Mouse (Mus musculus): Measurements from ENCODE around the gene Kcnab1. TPM values are rescaled to one million over a fixed set of nuclear protein-coding genes. Genes with fewer than 3 reads are reported as not detected.
"Not testable (repeated sequence)": the region's sequence is repeated elsewhere in the genome, so short reads cannot be mapped to it uniquely, and the experiment has no call there.

The Kcnab1 gene
- polyA plus RNA-seq, 1 experiment from 2014 or later = 16.3 TPM

GRCm38 (mm10) chr3:65379884-65380539 is 270.8 kb downstream of the Kcnab1 start:
- 79% methylated on average over 4 of the region's 4 CpGs for whole genome bisulfite sequencing
- Histone ChIP-seq H3K9me3 (replicated peaks) (no peaks in the 10 kb centered on the region), H3K4me1 (no peaks in the 10 kb centered on the region), H3K27ac (replicated peaks) (no peak overlapping the region), H3K36me3 (peaks cover 31% of the 10 kb centered on the region), H3K4me3 (replicated peaks) (no peak overlapping the region), H3K9ac (replicated peaks) (no peak overlapping the region), H3K27me3 (replicated peaks) (no peaks in the 10 kb centered on the region), H3K4me2 (no peak overlapping the region)
- 0 out of 2 replicates have a peak, but pooled peaks have one; percentile 38 for ATAC-seq (ENCODE audit: low FRiP score)

GRCm38 (mm10) chr3:65381094-65381493 is 271.9 kb downstream of the Kcnab1 start:
- 83% methylated on average over 4 of the region's 4 CpGs for WGBS
- Histone ChIP-seq H3K4me1 (no peaks in the 10 kb centered on the region), H3K9ac (replicated peaks) (no peak overlapping the region), H3K9me3 (replicated peaks) (no peaks in the 10 kb centered on the region), H3K4me2 (no peak overlapping the region), H3K27me3 (replicated peaks) (no peaks in the 10 kb centered on the region), H3K36me3 (peaks cover 36% of the 10 kb centered on the region), H3K27ac (replicated peaks) (no peak overlapping the region), H3K4me3 (replicated peaks) (no peak overlapping the region)
- no peak for ATAC-seq (ENCODE audit: low FRiP score)

- Histone ChIP-seq H3K36me3 (peaks cover 55% of the 10 kb centered on the region), H3K4me3 (replicated peaks) (no peak overlapping the region), H3K27me3 (replicated peaks) (no peaks in the 10 kb centered on the region), H3K9ac (replicated peaks) (no peak overlapping the region), H3K4me2 (no peak overlapping the region), H3K9me3 (replicated peaks) (no peaks in the 10 kb centered on the region), H3K27ac (replicated peaks) (no peak overlapping the region), H3K4me1 (no peaks in the 10 kb centered on the region)
- ATAC-seq (ENCODE audit: low FRiP score) = no peak
- WGBS = 93% methylated on average over 3 of the region's 3 CpGs
These were observed 275.2 kb downstream of the Kcnab1 start for GRCm38 (mm10) chr3:65384431-65384830.

GRCm38 (mm10) chr3:65385771-65386170 is 276.6 kb downstream of the Kcnab1 start:
- no peak overlapping the region for H3K27ac ChIP-seq (replicated peaks)
- H3K27me3 ChIP-seq (replicated peaks) = no peaks in the 10 kb centered on the region
- H3K4me3 ChIP-seq (replicated peaks) = no peak overlapping the region
- no peaks in the 10 kb centered on the region for H3K9me3 ChIP-seq (replicated peaks)
- peaks cover 59% of the 10 kb centered on the region for H3K36me3 ChIP-seq
- ATAC-seq (ENCODE audit: low FRiP score) = no peak
- no peak overlapping the region for H3K4me2 ChIP-seq
- no peak overlapping the region for H3K9ac ChIP-seq (replicated peaks)
- 0 out of 2 replicates have a peak, but pooled peaks cover 3% of the 10 kb centered on the region for H3K4me1 ChIP-seq

GRCm38 (mm10) chr3:65391222-65391783 is 282.1 kb downstream of the Kcnab1 start:
- ATAC-seq (ENCODE audit: low FRiP score) = no peak
- peak overlapping the region; percentile 79 for H3K4me3 ChIP-seq (replicated peaks)
- peaks cover 31% of the 10 kb centered on the region for H3K36me3 ChIP-seq
- no peaks in the 10 kb centered on the region for H3K9me3 ChIP-seq (replicated peaks)
- WGBS = 42% methylated on average over 6 of the region's 6 CpGs
- peak overlapping the region; percentile 71 for H3K4me2 ChIP-seq
- H3K9ac ChIP-seq (replicated peaks) = peak overlapping the region; percentile 89
- H3K4me1 ChIP-seq = peaks cover 14% of the 10 kb centered on the region
- H3K27me3 ChIP-seq (replicated peaks) = no peaks in the 10 kb centered on the region
- H3K27ac ChIP-seq (replicated peaks) = peak overlapping the region; percentile 93; the same call in 1 of the 2 replicates

GRCm38 (mm10) chr3:65391784-65392420 is 282.7 kb downstream of the Kcnab1 start:
- ATAC-seq (ENCODE audit: low FRiP score) = peak; percentile 73
- Histone ChIP-seq H3K4me1 (peaks cover 14% of the 10 kb centered on the region), H3K4me3 (replicated peaks) (peak overlapping the region; percentile 79), H3K36me3 (peaks cover 25% of the 10 kb centered on the region), H3K27ac (replicated peaks) (peak overlapping the region; percentile 93), H3K9ac (replicated peaks) (peak overlapping the region; percentile 89), H3K9me3 (replicated peaks) (no peaks in the 10 kb centered on the region), H3K4me2 (peak overlapping the region; percentile 71), H3K27me3 (replicated peaks) (no peaks in the 10 kb centered on the region)
- WGBS = under 1% methylated on average over 37 of the region's 37 CpGs

GRCm38 (mm10) chr3:65392421-65392817 is 283.2 kb downstream of the Kcnab1 start, which contains the start of gene Ssr3:
TSS of gene Ssr3 (minus strand) at chr3:65392623.
- Histone ChIP-seq H3K27me3 (replicated peaks) (no peaks in the 10 kb centered on the region), H3K4me3 (replicated peaks) (peak within 1 kb of the TSS; percentile 79), H3K9me3 (replicated peaks) (no peaks in the 10 kb centered on the region), H3K36me3 (peaks cover 20% of the 10 kb centered on the region), H3K9ac (replicated peaks) (peak within 1 kb of the TSS; percentile 89), H3K4me1 (peaks cover 14% of the 10 kb centered on the region), H3K4me2 (peak within 1 kb of the TSS; percentile 71), H3K27ac (replicated peaks) (peak within 1 kb of the TSS; percentile 93)
- peak; percentile 100 for ATAC-seq (ENCODE audit: low FRiP score)
- under 1% methylated on average over 36 of the region's 36 CpGs for WGBS

GRCm38 (mm10) chr3:65395111-65395510 is 285.9 kb downstream of the Kcnab1 start:
- peaks cover 13% of the 10 kb centered on the region for H3K4me1 ChIP-seq
- not testable (repeated sequence) for H3K27me3 ChIP-seq (replicated peaks); H3K9ac ChIP-seq (replicated peaks); H3K9me3 ChIP-seq (replicated peaks); H3K4me2 ChIP-seq; H3K4me3 ChIP-seq (replicated peaks); ATAC-seq (ENCODE audit: low FRiP score); H3K27ac ChIP-seq (replicated peaks); H3K36me3 ChIP-seq
- 96% methylated on average over 1 of the region's 1 CpGs for WGBS

GRCm38 (mm10) chr3:65396835-65397504 is 287.8 kb downstream of the Kcnab1 start:
- no peak for ATAC-seq (ENCODE audit: low FRiP score)
- Histone ChIP-seq H3K4me3 (replicated peaks) (no peak overlapping the region), H3K4me2 (no peak overlapping the region), H3K9ac (replicated peaks) (no peak overlapping the region), H3K36me3 (no peaks in the 10 kb centered on the region), H3K27me3 (replicated peaks) (no peaks in the 10 kb centered on the region), H3K27ac (replicated peaks) (no peak overlapping the region), H3K4me1 (0 out of 2 replicates have a peak, but pooled peaks cover 2% of the 10 kb centered on the region), H3K9me3 (replicated peaks) (no peaks in the 10 kb centered on the region)
- 83% methylated on average over 4 of the region's 4 CpGs for WGBS

GRCm38 (mm10) chr3:65397566-65397965 is 288.4 kb downstream of the Kcnab1 start:
- Histone ChIP-seq H3K9me3 (replicated peaks) (no peaks in the 10 kb centered on the region), H3K4me1 (0 out of 2 replicates have a peak, but pooled peaks cover 2% of the 10 kb centered on the region), H3K36me3 (no peaks in the 10 kb centered on the region), H3K4me2 (no peak overlapping the region), H3K9ac (replicated peaks) (no peak overlapping the region), H3K27ac (replicated peaks) (no peak overlapping the region), H3K4me3 (replicated peaks) (no peak overlapping the region), H3K27me3 (replicated peaks) (no peaks in the 10 kb centered on the region)
- 93% methylated on average over 3 of the region's 3 CpGs for WGBS
- no peak for ATAC-seq (ENCODE audit: low FRiP score)

GRCm38 (mm10) chr3:65405781-65406180 is 296.6 kb downstream of the Kcnab1 start:
- 70% methylated on average over 4 of the region's 4 CpGs for WGBS
- H3K4me1 ChIP-seq = no peaks in the 10 kb centered on the region
- H3K4me3 ChIP-seq (replicated peaks) = no peak overlapping the region
- H3K9me3 ChIP-seq (replicated peaks) = no peaks in the 10 kb centered on the region
- no peak for ATAC-seq (ENCODE audit: low FRiP score)
- H3K4me2 ChIP-seq = no peak overlapping the region
- H3K9ac ChIP-seq (replicated peaks) = no peak overlapping the region
- H3K36me3 ChIP-seq = no peaks in the 10 kb centered on the region
- H3K27ac ChIP-seq (replicated peaks) = no peak overlapping the region
- H3K27me3 ChIP-seq (replicated peaks) = no peaks in the 10 kb centered on the region

Data from neural tube, embryonic 15.5 days (tissue).